Mouse (Mus musculus): Measurements from ENCODE around the gene Cpsf7.
A peak's percentile ranks its signal among the peaks of the same experiment; 100 is the strongest.

DNA sequence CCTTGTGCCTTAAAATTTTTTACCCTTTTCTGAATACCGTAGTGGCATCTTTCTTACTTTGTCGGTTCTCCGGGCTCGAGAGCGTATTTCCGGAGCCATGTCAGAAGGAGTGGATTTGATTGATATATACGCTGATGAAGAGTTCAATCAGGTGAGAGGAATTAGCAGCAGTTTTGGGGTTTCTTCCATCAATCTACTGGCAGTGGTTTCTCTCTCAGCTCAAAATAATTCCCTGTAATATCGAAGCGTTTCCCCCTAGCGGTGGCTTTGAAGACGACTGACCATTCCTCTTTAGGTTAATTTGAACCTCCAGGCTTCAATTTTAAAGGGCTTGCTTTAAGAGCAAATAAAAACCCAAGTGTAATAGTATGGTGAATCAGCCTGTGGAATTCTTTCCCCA is 844 bp downstream of the Cpsf7 start, which contains the start of gene Sdhaf2:
- TF ChIP-seq MXI1 (IDR thresholded peaks at IDR 0.05; ENCODE audit: low read depth, low read length) (no peak), EP300 (IDR thresholded peaks at IDR 0.05; ENCODE audit: low read depth in 1 of 2, low read length in 2 of 2) (no peak), CTCF (IDR thresholded peaks at IDR 0.05 in 2 of 3, conservative IDR thresholded peaks at IDR 0.05 in 1 of 3; ENCODE audit: control insufficient read depth in 1 of 3, insufficient read depth in 1 of 3, low read depth in 2 of 3, low read length in 3 of 3, poor library complexity in 1 of 3, severe bottlenecking in 1 of 3) (peak in 2 of 3 experiments; percentile 45 to 47; a peak in 4 of 6 replicates), ZC3H11A (IDR thresholded peaks at IDR 0.05; ENCODE audit: low read depth, low read length) (no peak), MAFK (IDR thresholded peaks at IDR 0.05; ENCODE audit: borderline replicate concordance, low read depth, low read length) (no peak), POLR2A (IDR thresholded peaks at IDR 0.05; ENCODE audit: control insufficient read depth in 1 of 2, insufficient read depth in 1 of 2, low read depth in 1 of 2, low read length in 2 of 2, poor library complexity in 1 of 2) (no peak), RAD21 (IDR thresholded peaks at IDR 0.05; ENCODE audit: low read depth, low read length) (no peak), POLR2AphosphoS2 (IDR thresholded peaks at IDR 0.05; ENCODE audit: low read length) (no peak), TCF12 (IDR thresholded peaks at IDR 0.05; ENCODE audit: low read depth, low read length) (no peak), JUND (IDR thresholded peaks at IDR 0.05; ENCODE audit: low read depth, low read length) (0 out of 2 replicates have a peak, but pooled peaks have one; percentile 23), MEF2A (IDR thresholded peaks at IDR 0.05; ENCODE audit: extremely low read depth, insufficient replicate concordance, low read depth, low read length, poor library complexity, severe bottlenecking) (no peak), USF1 (IDR thresholded peaks at IDR 0.05; ENCODE audit: low read depth, low read length) (no peak)

Data from MEL (cell line).